Comparison of ENCODE assay signal across 9 mouse cellular contexts in genomic region chr8:46490821-46491220, GRCm38 (mm10). TPM values are rescaled to one million over a fixed set of nuclear protein-coding genes. Genes with fewer than 3 reads are reported as not detected.
A peak's percentile ranks its signal among the peaks of the same experiment; 100 is the strongest.
DNase-seq lines count a peak whose midpoint lies in the region; TF ChIP-seq lines count a peak whose summit lies in the region.
"Had no signal": no experiment of that assay in that cellular context is flagged by ENCODE, and none has a peak within 500 bp of the region (broad histone marks: within the 10 kb centered on the region; RNA-seq: fewer than 3 reads in every experiment).

No protein-coding gene starts in this region.

- no peak for DNase-seq in layer of hippocampus, adult 2 months (ENCODE audit: low spot score in 2 of 2)
- no peak for DNase-seq in layer of hippocampus, postnatal 14 days (ENCODE audit: low spot score in 2 of 2)
- DNase-seq in heart, adult 9 months (ENCODE audit: low spot score in 2 of 2) = peak; percentile 77 to 81
- peak; percentile 87 for DNase-seq in kidney, adult 9 months
- peak; percentile 59 for DNase-seq in skeletal muscle tissue, adult 2 months (ENCODE audit: low read depth, low spot score)
- DNase-seq in right cerebral cortex, postnatal 4 days = no peak
- no peak for DNase-seq in T-cell, adult 2 months (ENCODE audit: low spot score)

- TF ChIP-seq CTCF in layer of hippocampus, adult 2 months (conservative IDR thresholded peaks at IDR 0.05) = no peak

- no peak overlapping the region; the same call in 1 of the 2 replicates for H3K4me3 ChIP-seq in layer of hippocampus, adult 2 months
- H3K4me3 ChIP-seq: embryonic facial prominence, embryonic 12.5 days; neural tube, embryonic 13.5 days had no signal

- peak overlapping the region; percentile 58 for H3K27ac ChIP-seq in layer of hippocampus, adult 2 months
- H3K27ac ChIP-seq: embryonic facial prominence, embryonic 12.5 days; neural tube, embryonic 13.5 days had no signal

RNA-seq across cellular contexts. Expression of gene Acsl1, which starts 20.0 kb away (rescaled TPM):
- 10 to 100 TPM; 41.8 to 43.5 TPM for total RNA-seq in layer of hippocampus, adult 2 months (2021)
- total RNA-seq in layer of hippocampus, postnatal 14 days (2021) = 10 to 100 TPM; 47.8 to 50.2 TPM

Comparison
In these comparisons a context has a peak if more than half of its experiments do, and no peak if none do; other contexts are left out.
1. DNase-seq: peak in heart, adult 9 months (2 of 2), kidney, adult 9 months (single experiment) and skeletal muscle tissue, adult 2 months (single experiment); none in layer of hippocampus, adult 2 months (0 of 2), layer of hippocampus, postnatal 14 days (0 of 2), right cerebral cortex, postnatal 4 days (single experiment) and T-cell, adult 2 months (single experiment).